Mouse (Mus musculus) heart, adult 9 months (tissue): Measurements from ENCODE around the gene Plcb1.
"Not testable (repeated sequence)": the region's sequence is repeated elsewhere in the genome, so short reads cannot be mapped to it uniquely, and the experiment has no call there.

ENCODE experiments used
- DNase-seq, 2 experiments: peaks; one replicate each; pipeline ENCODE4 v3.0.0; 2022; ENCODE audit warnings: low spot score in 2 of 2

The Plcb1 gene

GRCm38 (mm10) chr2:135306472-135306771 is 520.6 kb downstream of the Plcb1 start:
- DNase-seq = no peak

- no peak for DNase-seq
Measured at GRCm38 (mm10) chr2:135307787-135308186, 521.9 kb downstream of the Plcb1 start.

GRCm38 (mm10) chr2:135315980-135316379 is 530.1 kb downstream of the Plcb1 start:
- DNase-seq = no peak

GRCm38 (mm10) chr2:135318136-135318535 is 532.3 kb downstream of the Plcb1 start:
- no peak for DNase-seq

- DNase-seq = peak in 1 of 2 experiments; percentile 1
Measured at GRCm38 (mm10) chr2:135323276-135323954, 537.5 kb downstream of the Plcb1 start.

GRCm38 (mm10) chr2:135323955-135324302 is 538.1 kb downstream of the Plcb1 start:
- peak; percentile 9 to 52 for DNase-seq

GRCm38 (mm10) chr2:135328756-135329155 is 542.9 kb downstream of the Plcb1 start:
- DNase-seq = peak; percentile 11 to 17

GRCm38 (mm10) chr2:135329782-135330545 is 544.1 kb downstream of the Plcb1 start:
- peak; percentile 30 to 35 for DNase-seq

- DNase-seq = no peak
Measured at GRCm38 (mm10) chr2:135331868-135332267, 546.0 kb downstream of the Plcb1 start.

GRCm38 (mm10) chr2:135356311-135356710 is 570.4 kb downstream of the Plcb1 start:
- DNase-seq = no peak

- peak; percentile 10 to 42 for DNase-seq
Measured at GRCm38 (mm10) chr2:135361798-135362197, 575.9 kb downstream of the Plcb1 start.

GRCm38 (mm10) chr2:135362948-135363347 is 577.1 kb downstream of the Plcb1 start:
- DNase-seq = no peak

GRCm38 (mm10) chr2:135370259-135370835 is 584.5 kb downstream of the Plcb1 start:
- DNase-seq = no peak

- DNase-seq = not testable (repeated sequence)
Measured at GRCm38 (mm10) chr2:135380796-135381195, 594.9 kb downstream of the Plcb1 start.

- DNase-seq = no peak
Measured at GRCm38 (mm10) chr2:135381396-135381795, 595.5 kb downstream of the Plcb1 start.

GRCm38 (mm10) chr2:135387990-135388389 is 602.1 kb downstream of the Plcb1 start:
- DNase-seq = peak; percentile 7 to 33

GRCm38 (mm10) chr2:135394698-135395097 is 608.8 kb downstream of the Plcb1 start:
- no peak for DNase-seq

- no peak for DNase-seq
Measured at GRCm38 (mm10) chr2:135396375-135396774, 610.5 kb downstream of the Plcb1 start.

GRCm38 (mm10) chr2:135397970-135398369 is 612.1 kb downstream of the Plcb1 start:
- DNase-seq = no peak

- no peak for DNase-seq
Measured at GRCm38 (mm10) chr2:135399760-135400159, 613.9 kb downstream of the Plcb1 start.

- no peak for DNase-seq
Measured at GRCm38 (mm10) chr2:135402916-135403315, 617.0 kb downstream of the Plcb1 start.

GRCm38 (mm10) chr2:135403344-135403743 is 617.5 kb downstream of the Plcb1 start:
- DNase-seq = no peak

- no peak for DNase-seq
Measured at GRCm38 (mm10) chr2:135404095-135404494, 618.2 kb downstream of the Plcb1 start.
